Mouse (Mus musculus): ENCODE data around the gene Arhgap28.
A peak's percentile ranks its signal among the peaks of the same experiment; 100 is the strongest.

The Arhgap28 gene

DNA sequence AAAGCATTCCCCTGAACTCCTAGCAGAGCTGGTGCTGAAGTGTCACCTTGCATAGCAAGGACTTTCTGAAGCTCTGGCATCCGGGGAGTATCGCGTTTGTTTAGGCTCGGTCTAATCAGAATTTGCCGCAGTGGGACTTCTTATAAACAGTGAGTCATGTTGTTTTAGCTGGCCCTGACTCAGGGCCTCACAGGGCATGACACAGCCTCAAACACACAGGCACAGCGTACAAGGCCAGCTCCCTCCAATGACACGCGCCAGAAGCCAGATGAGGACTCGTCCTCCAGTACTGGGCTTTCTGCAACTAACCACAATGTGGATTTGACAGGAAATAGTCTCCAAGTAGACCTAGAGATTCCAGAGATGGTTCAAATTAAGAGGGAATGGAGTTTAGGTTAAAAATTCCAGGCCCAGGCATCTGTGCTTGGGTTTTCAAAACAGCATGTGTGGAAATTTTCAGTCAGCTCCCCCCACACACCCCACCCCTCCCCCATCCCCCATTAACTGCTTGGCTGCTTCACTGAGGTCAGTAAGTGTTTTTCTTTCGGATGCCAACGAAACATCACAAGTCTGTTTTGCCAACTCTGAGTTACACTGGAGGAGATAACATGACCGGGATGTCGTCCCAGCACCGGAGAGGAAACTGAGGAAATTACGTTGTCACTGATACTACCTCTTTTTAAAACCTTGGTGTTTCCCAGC lies 14.8 kb downstream of the Arhgap28 start:
- no peak for DNase-seq

GRCm38 (mm10) chr17:67985532-67985931 lies 18.4 kb downstream of the Arhgap28 start:
- DNase-seq = no peak

GRCm38 (mm10) chr17:67980573-67980972 lies 23.3 kb downstream of the Arhgap28 start:
- DNase-seq = no peak

GRCm38 (mm10) chr17:67979248-67979647 lies 24.7 kb downstream of the Arhgap28 start:
- no peak for DNase-seq

- DNase-seq = peak; percentile 5
Observed at GRCm38 (mm10) chr17:67978786-67979185, 25.1 kb downstream of the Arhgap28 start.

GRCm38 (mm10) chr17:67976465-67976864 lies 27.5 kb downstream of the Arhgap28 start:
- DNase-seq = no peak

DNA sequence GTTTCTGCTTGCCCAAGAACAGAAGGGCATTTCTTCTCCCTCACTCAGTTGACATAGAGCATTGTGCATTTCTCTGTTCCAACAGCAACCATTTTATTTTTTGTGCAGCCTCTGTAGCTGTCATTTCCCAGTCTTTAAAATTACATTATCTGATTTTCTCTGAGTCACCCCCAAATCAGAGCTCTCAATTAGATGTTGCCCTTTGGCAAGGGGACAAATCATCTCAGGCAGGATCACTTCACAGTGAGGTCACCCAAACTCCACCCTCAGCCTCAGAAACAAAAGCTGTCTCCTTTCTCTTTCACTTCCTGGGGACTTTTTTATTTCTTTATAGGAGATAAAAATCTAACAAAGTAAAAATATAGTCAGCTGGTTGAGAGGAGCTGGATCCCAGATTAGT lies 27.9 kb downstream of the Arhgap28 start:
- no peak for DNase-seq

- no peak for DNase-seq
Observed at GRCm38 (mm10) chr17:67974679-67975078, 29.2 kb downstream of the Arhgap28 start.

DNA sequence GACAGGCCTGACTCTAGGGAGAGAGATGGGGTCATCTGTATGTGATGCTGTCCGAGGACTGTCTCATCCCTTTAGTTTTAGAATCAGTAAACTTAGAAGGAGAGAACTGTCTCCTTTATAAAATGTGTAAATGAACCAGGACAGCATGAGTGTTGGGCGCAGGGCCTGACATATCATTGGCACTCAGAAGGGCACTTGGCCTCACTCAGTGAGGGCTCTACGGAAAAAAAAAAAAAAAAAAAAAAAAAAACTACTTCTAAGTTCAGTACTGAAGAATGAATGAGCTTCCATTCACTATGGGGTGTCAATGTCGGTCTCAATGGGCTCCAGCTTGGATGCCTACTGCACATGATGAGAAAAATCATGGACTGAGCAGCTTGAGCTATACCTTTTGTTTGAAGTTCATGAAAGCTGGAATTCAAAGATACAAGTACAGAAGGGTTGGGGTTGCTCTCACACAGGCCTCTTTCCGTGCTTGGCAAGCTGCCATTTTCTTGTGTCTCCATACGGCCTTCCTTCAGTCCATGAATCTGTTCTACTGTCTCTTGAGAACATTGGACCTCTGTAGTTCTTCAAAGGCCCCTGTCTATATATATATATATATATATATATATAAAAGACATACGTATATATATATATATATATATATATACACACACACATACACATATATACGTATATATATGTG lies 36.9 kb downstream of the Arhgap28 start:
- DNase-seq = no peak

GRCm38 (mm10) chr17:67962858-67963257 lies 41.1 kb downstream of the Arhgap28 start:
- DNase-seq = no peak

- peak; percentile 55 for DNase-seq
Observed at GRCm38 (mm10) chr17:67962020-67962419, 41.9 kb downstream of the Arhgap28 start.

DNA sequence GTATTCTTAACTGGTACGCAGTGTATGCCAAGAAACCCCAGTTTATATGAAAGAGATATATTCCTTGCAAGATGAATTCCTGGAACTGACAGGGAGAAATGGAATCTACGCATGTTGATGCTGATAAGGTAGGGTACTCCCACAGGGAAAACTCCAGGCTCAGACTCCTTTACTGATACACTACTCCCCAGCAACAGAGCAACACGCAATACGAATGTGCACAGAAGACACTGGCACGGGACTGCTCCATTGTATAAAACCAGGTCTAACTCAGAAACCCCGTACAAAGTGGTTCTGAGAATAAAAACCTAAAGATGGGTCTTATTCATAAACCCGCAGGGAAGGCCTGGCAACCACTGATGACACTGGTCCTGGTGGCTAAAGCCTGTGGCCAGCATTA lies 45.0 kb downstream of the Arhgap28 start:
- no peak for DNase-seq

DNA sequence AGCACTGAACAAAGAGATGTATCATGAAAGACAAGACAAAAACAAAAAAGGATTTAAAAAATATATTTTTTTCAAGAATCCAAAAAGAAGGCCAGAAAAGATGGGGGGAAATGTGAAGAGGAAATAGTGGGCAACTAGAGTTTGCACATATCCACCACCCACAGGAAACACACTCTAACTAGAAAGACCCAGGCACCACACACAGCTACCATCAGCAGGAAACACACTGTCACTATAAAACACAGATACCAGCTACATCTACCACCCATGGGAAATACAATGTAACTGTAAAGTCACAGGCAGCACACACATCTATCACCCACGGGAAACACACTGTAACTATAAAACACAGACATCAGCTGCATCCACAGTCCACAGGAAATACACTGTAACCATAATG lies 46.3 kb downstream of the Arhgap28 start:
- no peak for DNase-seq

DNA sequence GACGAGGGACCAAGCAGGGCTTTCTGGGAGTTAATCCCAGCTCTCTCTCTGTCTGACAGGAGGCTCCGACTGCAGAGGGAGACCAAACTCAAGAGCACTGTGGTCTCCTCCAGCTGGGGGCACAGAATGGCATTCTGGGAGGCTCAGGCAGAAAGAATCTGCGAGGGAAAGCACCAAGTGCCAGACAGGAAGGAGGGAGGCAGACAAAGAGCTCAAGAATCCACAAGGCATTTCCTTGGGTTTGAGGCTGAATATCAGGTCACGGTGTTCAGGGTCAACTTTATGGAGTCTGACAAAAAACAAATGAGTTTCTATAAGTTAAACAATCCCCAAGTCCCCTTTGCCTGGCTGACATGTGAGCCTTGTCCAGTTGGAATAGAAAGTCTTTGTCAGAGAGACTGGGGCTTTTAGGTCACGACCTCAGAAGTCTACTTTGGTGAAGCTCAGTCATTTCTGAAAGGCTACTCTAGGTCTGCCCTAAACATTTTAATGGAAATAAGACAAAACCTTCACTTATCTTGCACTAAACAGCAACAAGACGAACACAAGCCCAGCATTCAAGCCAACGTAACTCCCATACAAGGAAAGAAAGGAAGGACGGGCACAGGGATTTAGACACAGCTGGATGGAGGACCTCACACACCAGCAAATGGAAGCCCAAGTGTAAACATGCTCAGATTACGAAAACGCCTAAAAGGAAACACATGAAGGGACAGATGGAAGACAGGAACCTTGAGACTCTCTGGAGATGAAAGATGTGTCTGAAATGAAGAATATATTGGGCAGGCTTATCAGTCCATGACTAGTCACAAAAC lies 47.8 kb downstream of the Arhgap28 start:
- no peak for DNase-seq

DNA sequence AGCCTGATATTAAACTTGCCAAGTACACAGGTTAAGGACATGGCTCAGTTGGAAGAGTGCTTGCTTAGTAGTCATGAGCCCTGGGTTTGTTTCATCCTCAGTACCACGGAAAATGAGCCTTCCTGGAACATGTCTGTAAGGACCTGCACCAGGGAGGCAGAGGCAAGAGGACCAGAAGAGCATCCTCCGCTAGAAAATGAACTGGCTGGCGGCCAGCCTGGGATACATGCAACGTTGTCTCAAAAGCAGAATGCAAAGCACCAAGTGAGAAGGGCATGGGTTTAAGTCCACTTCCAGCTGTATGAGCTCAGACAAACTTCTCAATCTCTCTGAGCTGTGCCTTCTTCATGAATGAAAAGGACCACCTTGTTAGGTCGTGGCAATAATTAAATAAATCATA lies 49.0 kb downstream of the Arhgap28 start:
- DNase-seq = no peak

DNA sequence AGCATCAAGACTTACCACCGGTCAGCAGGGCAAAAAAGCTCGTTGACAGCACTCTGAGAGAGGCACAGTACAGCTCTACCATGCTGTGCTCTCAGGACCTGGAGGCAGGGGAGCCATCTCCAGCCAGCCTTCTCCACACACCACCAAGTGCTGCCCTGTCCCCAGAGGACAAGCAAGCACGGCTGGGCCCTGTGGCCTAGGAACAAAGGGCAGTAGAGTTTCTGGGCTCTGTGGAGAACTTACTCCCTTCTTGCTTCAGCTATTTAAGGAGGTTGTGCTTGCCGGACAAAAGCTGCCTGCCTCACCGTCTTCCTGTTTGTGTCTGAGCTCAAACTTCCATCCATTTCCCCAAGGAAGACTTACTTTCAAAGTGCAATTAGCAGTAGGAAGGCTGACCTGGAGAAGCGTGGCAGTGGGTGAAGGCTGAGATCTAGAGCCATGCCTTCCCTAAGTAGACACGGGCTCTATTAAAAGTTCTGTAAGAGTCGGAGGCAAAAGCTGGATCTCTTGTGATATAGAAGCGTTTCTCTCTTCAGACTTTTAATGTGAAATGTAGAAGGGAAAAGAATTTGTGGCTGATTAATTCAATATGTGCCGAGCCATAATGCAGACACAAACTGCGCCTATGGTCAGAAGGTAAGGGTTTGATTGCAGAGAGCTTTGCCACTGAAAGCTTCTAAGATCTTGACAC lies 53.3 kb downstream of the Arhgap28 start:
- DNase-seq = no peak

DNA sequence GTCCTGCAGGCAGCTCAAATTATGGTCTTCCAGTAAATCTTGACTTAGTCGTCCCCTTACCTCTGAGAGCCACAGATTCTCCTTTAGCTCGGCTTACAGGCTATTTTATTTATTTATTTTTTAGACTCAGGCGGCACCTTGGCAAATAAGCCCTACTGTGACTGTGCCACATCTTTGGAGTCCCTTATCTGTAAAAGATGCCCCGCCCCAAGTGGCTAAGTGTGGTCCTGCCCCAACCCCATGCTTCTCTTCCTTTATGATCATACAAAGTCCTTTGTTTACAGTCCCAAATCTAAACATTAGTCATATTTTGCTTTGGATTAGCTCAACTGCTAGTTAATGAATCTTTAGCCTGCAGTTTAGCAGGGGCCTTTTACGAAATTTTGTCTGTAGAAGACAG lies 55.3 kb downstream of the Arhgap28 start:
- no peak for DNase-seq

DNA sequence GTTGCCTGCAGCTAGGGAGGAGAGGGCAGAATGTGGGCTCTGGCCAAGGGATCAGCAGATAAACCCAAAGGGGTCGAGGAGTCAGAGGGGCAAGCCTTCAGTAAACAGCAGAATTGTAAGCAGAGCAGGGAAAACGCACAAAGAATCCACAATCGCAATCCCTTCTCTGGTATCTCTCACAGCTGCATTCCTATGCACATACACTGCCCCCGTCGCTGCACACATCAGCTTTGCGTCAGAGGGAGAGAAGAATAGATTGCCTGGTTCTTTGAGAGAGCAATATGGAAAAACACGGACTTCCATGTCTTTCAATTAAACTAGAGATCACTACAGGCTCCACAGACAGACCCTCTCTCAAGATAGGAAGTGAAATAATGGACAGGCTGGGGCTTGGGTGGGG lies 58.5 kb downstream of the Arhgap28 start:
- DNase-seq = no peak

- DNase-seq = no peak
Observed at GRCm38 (mm10) chr17:67944256-67944655, 59.7 kb downstream of the Arhgap28 start.

- DNase-seq = no peak
Observed at GRCm38 (mm10) chr17:67941026-67941425, 62.9 kb downstream of the Arhgap28 start.

DNA sequence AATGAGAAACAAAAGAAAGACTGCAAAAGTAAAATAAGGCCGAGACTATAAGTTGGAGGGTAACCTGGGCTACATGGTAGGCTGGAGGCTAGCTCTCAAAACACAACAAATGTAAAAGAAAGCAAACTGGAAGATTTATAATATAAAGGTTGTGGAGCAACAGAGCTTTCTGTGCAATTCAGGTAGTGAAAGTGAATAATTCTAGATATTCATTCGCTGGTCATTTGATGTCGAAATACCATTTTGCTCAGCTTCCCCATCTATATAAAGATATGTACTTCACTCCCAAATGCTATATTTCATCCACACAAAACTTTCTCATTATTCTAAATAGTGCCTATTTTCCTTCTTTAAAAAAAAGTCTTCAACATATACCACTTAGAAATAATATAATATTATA lies 66.9 kb downstream of the Arhgap28 start:
- no peak for DNase-seq

- DNase-seq = no peak
Observed at GRCm38 (mm10) chr17:67935556-67935955, 68.4 kb downstream of the Arhgap28 start.

GRCm38 (mm10) chr17:67931396-67931795 lies 72.5 kb downstream of the Arhgap28 start:
- DNase-seq = no peak
